Mouse (Mus musculus) cerebral cortex, adult 2 months (tissue): ENCODE results near the gene Hydin.

Experiments
- WGBS: fragments of 180-500 bp; shearing (Covaris S2); methylation state at CpG from one replicate; pipeline ENCODE4 v1.1.7; 2018; 5-methylcytosine and 5-hydroxymethylcytosine counted together

Hydin gene

GRCm38 (mm10) chr8:110444276-110444675 lies 177.5 kb downstream of the Hydin start:
- 83% methylated on average over 2 of the region's 2 CpGs for WGBS

DNA sequence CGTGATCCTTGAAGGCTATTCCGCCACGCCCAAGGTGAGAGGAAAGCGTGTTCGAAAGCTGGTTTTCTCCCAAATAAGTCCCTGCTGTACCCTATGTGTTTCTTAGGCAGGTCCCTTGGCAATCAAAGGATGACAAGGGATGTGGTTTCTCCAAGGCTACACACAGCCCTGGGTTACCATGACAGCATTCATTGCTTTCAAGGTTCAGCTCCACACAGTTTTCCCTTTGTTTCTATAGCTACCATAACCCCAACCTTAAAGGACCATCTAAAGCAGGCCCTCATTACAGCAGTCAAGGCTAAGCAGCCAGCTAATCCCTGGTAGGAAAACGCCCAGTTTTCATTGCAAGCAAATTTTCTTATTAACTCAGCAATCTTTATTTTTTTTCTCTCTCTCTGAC lies 183.7 kb downstream of the Hydin start:
- WGBS = 82% methylated on average over 6 of the region's 6 CpGs

GRCm38 (mm10) chr8:110454466-110454865 lies 187.7 kb downstream of the Hydin start:
- WGBS = 71% methylated on average over 4 of the region's 4 CpGs

GRCm38 (mm10) chr8:110457424-110457823 lies 190.6 kb downstream of the Hydin start:
- 83% methylated on average over 4 of the region's 4 CpGs for WGBS

- WGBS = 87% methylated on average over 10 of the region's 10 CpGs
Measured at GRCm38 (mm10) chr8:110462627-110463208, 195.9 kb downstream of the Hydin start.

GRCm38 (mm10) chr8:110463773-110464460 lies 197.1 kb downstream of the Hydin start:
- WGBS = 83% methylated on average over 10 of the region's 10 CpGs

GRCm38 (mm10) chr8:110465606-110466005 lies 198.8 kb downstream of the Hydin start:
- 49% methylated on average over 9 of the region's 9 CpGs for WGBS

- WGBS = 85% methylated on average over 6 of the region's 6 CpGs
Measured at GRCm38 (mm10) chr8:110477256-110477655, 210.5 kb downstream of the Hydin start.

- 24% methylated on average over 6 of the region's 6 CpGs for WGBS
Measured at GRCm38 (mm10) chr8:110478576-110478975, 211.8 kb downstream of the Hydin start.

- 73% methylated on average over 12 of the region's 12 CpGs for WGBS
Measured at GRCm38 (mm10) chr8:110479401-110479800, 212.6 kb downstream of the Hydin start.

GRCm38 (mm10) chr8:110482275-110482674 lies 215.5 kb downstream of the Hydin start:
- 36% methylated on average over 3 of the region's 3 CpGs for WGBS

DNA sequence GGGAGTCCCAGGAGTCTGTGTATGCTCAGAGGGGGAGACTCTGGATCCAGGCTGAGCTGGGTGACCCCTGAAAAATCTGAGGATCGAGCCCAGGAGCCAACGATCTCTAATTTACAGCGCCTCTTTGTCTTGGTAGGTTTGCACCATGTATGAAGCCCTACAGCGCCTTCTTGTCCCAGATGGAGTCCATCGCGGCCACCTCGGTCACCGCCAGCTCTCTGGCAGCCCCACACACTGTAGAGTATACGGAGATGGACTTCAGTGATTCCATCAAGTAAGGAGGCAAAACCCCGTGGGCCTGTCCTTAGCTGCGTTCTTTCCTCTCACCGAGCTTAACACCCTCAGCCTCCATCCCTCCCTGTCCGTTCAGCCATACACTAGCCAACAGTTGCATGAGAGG lies 218.5 kb downstream of the Hydin start:
- WGBS = 94% methylated on average over 13 of the region's 13 CpGs

DNA sequence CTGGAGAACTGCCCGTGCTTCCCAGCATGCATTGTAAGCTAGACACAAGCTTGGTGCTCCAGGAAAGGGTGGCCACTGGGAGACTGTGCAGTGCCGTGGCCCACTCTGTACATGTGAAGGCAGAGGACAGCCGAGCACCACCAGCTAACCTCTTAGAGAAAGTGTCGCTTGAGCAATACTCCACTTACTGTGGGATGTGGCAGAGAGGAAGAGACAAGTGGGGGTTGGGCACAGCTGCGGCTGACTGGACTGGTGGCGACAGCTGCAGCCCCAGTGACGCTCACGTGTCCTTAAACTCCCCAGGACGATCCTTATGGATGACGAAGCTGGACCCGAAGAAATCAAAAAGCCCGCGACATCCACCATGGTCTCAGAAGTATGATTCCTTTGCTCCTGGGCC lies 219.2 kb downstream of the Hydin start:
- WGBS = 83% methylated on average over 13 of the region's 13 CpGs

- 98% methylated on average over 6 of the region's 6 CpGs for WGBS
Measured at GRCm38 (mm10) chr8:110487644-110488043, 220.9 kb downstream of the Hydin start.

GRCm38 (mm10) chr8:110489344-110489743 lies 222.6 kb downstream of the Hydin start:
- WGBS = 80% methylated on average over 4 of the region's 4 CpGs

DNA sequence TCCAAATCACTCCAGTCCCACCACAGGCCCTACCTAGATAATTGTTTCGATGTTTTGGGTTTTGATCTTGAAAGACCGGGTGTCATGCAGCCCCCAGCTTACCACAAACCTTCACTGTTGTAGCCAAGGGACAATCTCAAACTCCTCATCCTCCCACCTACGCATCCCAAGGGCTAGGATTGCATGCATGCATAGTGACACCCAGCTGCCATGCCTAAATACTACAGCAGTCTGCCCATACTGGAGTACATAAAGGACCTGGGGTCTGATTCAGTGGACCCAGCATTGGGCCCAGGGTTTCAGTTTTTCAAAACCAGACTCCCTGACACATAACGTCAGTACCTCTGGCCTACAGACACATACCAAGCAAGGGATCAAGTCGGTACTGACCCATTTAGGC lies 224.3 kb downstream of the Hydin start:
- WGBS = 90% methylated on average over 5 of the region's 5 CpGs

- 86% methylated on average over 9 of the region's 9 CpGs for WGBS
Measured at GRCm38 (mm10) chr8:110496286-110496685, 229.5 kb downstream of the Hydin start.

- 43% methylated on average over 9 of the region's 10 CpGs for WGBS
Measured at GRCm38 (mm10) chr8:110500253-110500652, 233.5 kb downstream of the Hydin start.

DNA sequence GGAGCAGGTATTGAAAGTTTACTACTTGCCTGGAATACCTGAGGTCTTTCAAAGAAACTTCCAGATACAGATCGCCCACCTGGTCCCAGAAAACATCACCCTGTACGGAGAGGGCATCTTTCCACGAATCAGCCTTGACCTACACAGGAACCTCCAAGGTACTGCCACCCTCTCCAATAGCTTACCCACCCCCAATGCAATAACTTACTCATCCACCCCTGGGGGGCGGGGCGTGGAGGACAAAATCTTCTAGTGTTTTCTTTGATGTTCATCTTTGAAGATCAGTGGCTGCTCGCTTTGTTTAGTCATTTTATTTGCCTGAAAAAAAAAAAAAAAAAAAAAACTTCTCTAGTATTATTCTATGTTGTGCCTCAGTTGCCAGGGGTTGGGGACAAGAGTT lies 233.9 kb downstream of the Hydin start:
- WGBS = 87% methylated on average over 6 of the region's 6 CpGs

DNA sequence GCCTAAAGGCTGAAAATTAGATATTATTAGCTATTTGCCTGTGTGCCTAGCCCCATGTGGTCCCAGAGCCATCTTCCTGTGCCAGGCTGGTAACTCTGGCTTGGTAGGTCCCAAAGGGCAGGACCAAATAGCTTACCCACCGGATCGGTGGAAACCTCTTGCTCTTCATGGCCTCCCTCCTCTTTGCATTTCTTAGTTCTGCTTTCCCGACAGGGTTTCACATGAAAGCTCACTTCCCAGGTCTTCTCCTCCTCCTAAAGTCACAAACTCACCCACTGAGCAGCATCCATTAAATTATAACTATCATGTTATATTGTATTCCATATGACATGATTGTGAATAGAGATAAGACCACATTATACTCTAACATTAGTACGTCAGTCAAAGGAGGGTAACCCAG lies 234.6 kb downstream of the Hydin start:
- WGBS = 87% methylated on average over 4 of the region's 4 CpGs

DNA sequence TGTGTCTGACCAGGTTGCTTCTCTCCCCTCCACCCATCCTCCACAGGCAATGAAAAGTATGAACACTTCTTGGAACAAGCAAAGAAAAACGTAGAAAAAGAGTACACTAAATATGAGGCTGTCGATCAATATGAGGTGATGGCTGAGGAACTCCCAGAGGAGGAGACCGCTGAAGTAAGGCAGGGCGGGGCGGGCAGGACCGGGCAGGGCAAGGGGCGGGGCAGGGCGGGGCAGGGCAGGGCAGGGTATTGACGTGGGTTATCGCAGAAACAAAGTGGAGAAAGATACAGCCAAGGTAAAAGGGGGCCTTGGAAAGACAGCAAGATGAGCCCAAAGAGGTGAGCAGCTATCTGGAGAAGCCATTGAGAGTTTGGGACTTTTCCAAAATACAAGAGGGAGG lies 236.1 kb downstream of the Hydin start:
- 22% methylated on average over 10 of the region's 10 CpGs for WGBS

GRCm38 (mm10) chr8:110508766-110509165 lies 242.0 kb downstream of the Hydin start:
- WGBS = 51% methylated on average over 3 of the region's 3 CpGs

GRCm38 (mm10) chr8:110519790-110520189 lies 253.0 kb downstream of the Hydin start:
- WGBS = 77% methylated on average over 7 of the region's 7 CpGs

DNA sequence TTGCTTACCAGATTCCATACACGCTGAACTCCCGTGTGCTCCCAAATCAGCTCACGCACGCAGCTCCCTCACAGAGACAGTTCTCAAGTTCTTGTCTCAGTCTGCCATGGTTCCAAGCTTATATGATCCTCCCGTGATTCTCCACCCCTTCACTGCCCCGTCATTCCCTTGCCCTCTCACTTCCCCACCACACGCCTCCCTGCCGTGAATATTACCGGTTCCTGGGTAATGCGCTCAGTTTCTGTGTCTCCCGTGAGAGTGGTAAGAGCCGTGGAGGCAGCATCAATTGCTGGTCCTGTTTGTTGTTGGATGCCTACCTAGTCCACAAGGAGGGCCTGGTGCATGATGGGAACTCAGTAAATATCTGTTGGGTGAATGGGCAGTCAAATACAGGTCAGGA lies 255.1 kb downstream of the Hydin start:
- WGBS = 95% methylated on average over 12 of the region's 12 CpGs
